Mouse (Mus musculus) liver, embryonic 12.5 days (tissue): Measurements from ENCODE around the gene Cstad. TPM values are rescaled to one million over a fixed set of nuclear protein-coding genes. Genes with fewer than 3 reads are reported as not detected.

Experiments used
- ATAC-seq: fragments of 200-750 bp; cut with Nextera tagmentation; 2 replicates; pipeline ENCODE4 v1.8.0; 2017; ENCODE audit warnings: moderate number of reproducible peaks, mild to moderate bottlenecking, moderate library complexity
- H3K27ac ChIP-seq: fragments of 300-500 bp; sonication (generic); 2 replicates; pipeline ENCODE4 v1.5.1; 2016; ENCODE audit warnings: mild to moderate bottlenecking
- H3K27me3 ChIP-seq: fragments of 300-500 bp; sonication (generic); replicated peaks from 2 replicates; pipeline ENCODE4 v1.6.1; 2016; ENCODE audit warnings: mild to moderate bottlenecking, moderate library complexity
- H3K36me3 ChIP-seq: fragments of 300-500 bp; sonication (generic); 2 replicates; pipeline ENCODE4 v1.6.1; 2016; ENCODE audit warnings: mild to moderate bottlenecking, moderate library complexity
- H3K4me1 ChIP-seq: fragments of 300-500 bp; sonication (generic); 2 replicates; pipeline ENCODE4 v1.6.1; 2016
- H3K4me2 ChIP-seq: fragments of 300-500 bp; sonication (generic); 2 replicates; pipeline ENCODE4 v1.6.1; 2016; ENCODE audit warnings: mild to moderate bottlenecking, moderate library complexity
- H3K4me3 ChIP-seq: fragments of 300-500 bp; sonication (generic); 2 replicates; pipeline ENCODE4 v1.5.1; 2016; ENCODE audit warnings: mild to moderate bottlenecking, moderate library complexity
- H3K9ac ChIP-seq: fragments of 300-500 bp; sonication (generic); 2 replicates; pipeline ENCODE4 v1.6.1; 2016; ENCODE audit warnings: mild to moderate bottlenecking, moderate library complexity
- H3K9me3 ChIP-seq: fragments of 300-500 bp; sonication (generic); replicated peaks from 2 replicates; pipeline ENCODE4 v1.6.1; 2016; ENCODE audit warnings: mild to moderate bottlenecking, moderate library complexity
- WGBS: fragments of 180-500 bp; shearing (Covaris S2); methylation state at CpG from one replicate; pipeline ENCODE4 v1.1.7; 2016; ENCODE audit not compliant: insufficient replicate concordance; 5-methylcytosine and 5-hydroxymethylcytosine counted together
- polyA plus RNA-seq: library from polyadenylated mRNA; unstranded; fragments of >200 nt; fragmentation: Nextera tagmentation; extraction: Ambion mirVana; gene quantifications from 2 replicates; pipeline ENCODE4 v1.2.1, GENCODE M21; 2016

Cstad gene
- polyA plus RNA-seq, 1 experiment from 2014 or later, result 0.31 TPM

GRCm38 (mm10) chr2:30573522-30573921 lies 21.3 kb upstream of the Cstad start:
- no peak overlapping the region for H3K27ac ChIP-seq
- H3K9ac ChIP-seq, result no peak overlapping the region
- H3K36me3 ChIP-seq, result no peaks in the 10 kb centered on the region
- H3K27me3 ChIP-seq, result no peaks in the 10 kb centered on the region
- H3K4me3 ChIP-seq, result no peak overlapping the region
- no peaks in the 10 kb centered on the region for H3K4me1 ChIP-seq
- ATAC-seq, result no peak
- H3K4me2 ChIP-seq, result no peak overlapping the region
- 0 out of 2 replicates have a peak, but pooled peaks cover 2% of the 10 kb centered on the region for H3K9me3 ChIP-seq
- 64% methylated on average over 4 of the region's 4 CpGs for WGBS

DNA sequence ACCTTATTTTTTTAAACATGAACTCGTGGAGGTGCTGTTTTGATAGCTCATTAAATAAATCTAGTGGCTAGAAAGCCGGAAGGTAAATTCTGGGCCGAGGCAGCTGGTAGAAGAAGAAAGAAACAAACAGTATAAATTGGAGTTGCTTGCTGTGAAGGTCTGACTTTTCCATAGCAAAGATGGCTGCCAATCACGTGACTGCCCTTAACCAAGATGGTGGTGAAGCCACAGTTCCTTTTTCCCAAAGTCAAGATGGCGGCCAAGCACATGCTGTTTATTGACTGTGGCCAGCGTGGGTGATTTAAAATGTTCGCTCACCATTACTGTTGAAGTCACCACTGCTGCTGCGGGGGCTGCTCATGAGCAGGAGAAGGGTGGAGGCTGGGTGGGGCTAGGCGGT lies 17.8 kb upstream of the Cstad start:
- no peaks in the 10 kb centered on the region for H3K4me1 ChIP-seq
- ATAC-seq, result no peak
- WGBS, result 77% methylated on average over 9 of the region's 9 CpGs

DNA sequence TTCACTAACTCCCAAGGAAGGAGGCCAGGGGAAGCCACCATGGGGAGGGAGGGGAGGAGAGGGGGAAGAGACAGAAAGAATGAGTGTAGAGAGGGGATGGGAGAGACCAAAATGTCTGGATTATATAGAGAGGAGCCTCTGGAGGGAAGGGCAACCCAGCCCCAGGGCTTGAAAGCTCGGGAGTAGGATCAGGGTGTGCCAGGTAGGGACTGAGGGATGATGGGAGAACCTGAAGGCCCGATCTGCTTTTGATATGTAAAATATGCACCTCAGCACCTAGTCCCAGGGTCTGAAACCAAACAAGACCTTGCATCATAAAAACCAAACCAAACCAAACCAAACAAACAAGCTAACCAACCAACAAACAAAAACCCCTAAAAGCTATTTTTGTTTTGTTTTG lies 16.8 kb upstream of the Cstad start:
- Histone ChIP-seq H3K9ac (no peak overlapping the region), H3K4me1 (no peaks in the 10 kb centered on the region), H3K27ac (no peak overlapping the region), H3K27me3 (no peaks in the 10 kb centered on the region), H3K36me3 (no peaks in the 10 kb centered on the region), H3K9me3 (0 out of 2 replicates have a peak, but pooled peaks cover 4% of the 10 kb centered on the region), H3K4me3 (no peak overlapping the region), H3K4me2 (no peak overlapping the region)
- no peak for ATAC-seq
- WGBS, result 49% methylated on average over 2 of the region's 2 CpGs

More for the DNA sequence above, 17.8 kb upstream of the Cstad start:
- H3K4me2 ChIP-seq, result no peak overlapping the region
- H3K4me3 ChIP-seq, result no peak overlapping the region
- no peaks in the 10 kb centered on the region for H3K27me3 ChIP-seq
- 0 out of 2 replicates have a peak, but pooled peaks cover 3% of the 10 kb centered on the region for H3K9me3 ChIP-seq
- H3K9ac ChIP-seq, result no peak overlapping the region
- no peaks in the 10 kb centered on the region for H3K36me3 ChIP-seq
- H3K27ac ChIP-seq, result no peak overlapping the region

GRCm38 (mm10) chr2:30587161-30587560 lies 7.7 kb upstream of the Cstad start:
- H3K27ac ChIP-seq, result no peak overlapping the region
- no peak for ATAC-seq
- peaks cover 33% of the 10 kb centered on the region for H3K4me1 ChIP-seq
- H3K36me3 ChIP-seq, result no peaks in the 10 kb centered on the region
- WGBS, result 19% methylated on average over 8 of the region's 8 CpGs
- no peaks in the 10 kb centered on the region for H3K9me3 ChIP-seq
- no peak overlapping the region for H3K4me2 ChIP-seq
- no peaks in the 10 kb centered on the region for H3K27me3 ChIP-seq
- no peak overlapping the region for H3K9ac ChIP-seq
- no peak overlapping the region for H3K4me3 ChIP-seq

DNA sequence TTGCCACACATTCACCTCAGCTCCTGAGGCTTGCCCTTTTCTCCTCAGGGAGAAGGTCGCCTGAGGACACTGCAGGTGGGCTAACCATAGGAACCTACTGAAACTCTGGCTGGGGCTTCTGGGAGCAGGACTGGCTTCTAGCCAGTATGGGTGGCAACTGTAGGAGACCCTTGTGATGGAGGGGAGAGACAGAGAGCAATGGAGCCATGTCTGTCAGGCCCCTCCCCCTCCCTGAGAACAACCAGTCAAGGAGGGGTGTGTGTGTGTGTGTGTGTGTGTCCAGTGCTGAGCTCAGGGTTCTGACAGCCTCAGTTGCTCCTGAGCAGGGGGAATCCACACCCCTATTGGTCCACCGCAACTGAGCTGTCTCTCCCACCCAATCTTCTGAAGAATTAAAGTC lies 7.2 kb upstream of the Cstad start:
- Histone ChIP-seq H3K27ac (no peak overlapping the region), H3K9me3 (no peaks in the 10 kb centered on the region), H3K9ac (no peak overlapping the region), H3K4me2 (no peak overlapping the region), H3K4me1 (peaks cover 36% of the 10 kb centered on the region), H3K27me3 (no peaks in the 10 kb centered on the region), H3K4me3 (no peak overlapping the region), H3K36me3 (no peaks in the 10 kb centered on the region)
- no peak for ATAC-seq
- WGBS, result 38% methylated on average over 2 of the region's 2 CpGs

GRCm38 (mm10) chr2:30588985-30589511 lies 5.8 kb upstream of the Cstad start:
- ATAC-seq, result no peak
- Histone ChIP-seq H3K4me1 (peaks cover 45% of the 10 kb centered on the region), H3K27me3 (no peaks in the 10 kb centered on the region), H3K4me2 (no peak overlapping the region), H3K9ac (no peak overlapping the region), H3K36me3 (no peaks in the 10 kb centered on the region), H3K27ac (no peak overlapping the region), H3K9me3 (no peaks in the 10 kb centered on the region), H3K4me3 (no peak overlapping the region)
- 67% methylated on average over 4 of the region's 4 CpGs for WGBS

- WGBS, result 61% methylated on average over 4 of the region's 4 CpGs
- no peaks in the 10 kb centered on the region for H3K36me3 ChIP-seq
- H3K4me1 ChIP-seq, result peaks cover 45% of the 10 kb centered on the region
- H3K9me3 ChIP-seq, result no peaks in the 10 kb centered on the region
- no peak overlapping the region for H3K27ac ChIP-seq
- H3K27me3 ChIP-seq, result no peaks in the 10 kb centered on the region
- no peak overlapping the region for H3K4me3 ChIP-seq
- ATAC-seq, result no peak
- no peak overlapping the region for H3K9ac ChIP-seq
- no peak overlapping the region for H3K4me2 ChIP-seq
Measured at GRCm38 (mm10) chr2:30589781-30590180, 5.1 kb upstream of the Cstad start.

DNA sequence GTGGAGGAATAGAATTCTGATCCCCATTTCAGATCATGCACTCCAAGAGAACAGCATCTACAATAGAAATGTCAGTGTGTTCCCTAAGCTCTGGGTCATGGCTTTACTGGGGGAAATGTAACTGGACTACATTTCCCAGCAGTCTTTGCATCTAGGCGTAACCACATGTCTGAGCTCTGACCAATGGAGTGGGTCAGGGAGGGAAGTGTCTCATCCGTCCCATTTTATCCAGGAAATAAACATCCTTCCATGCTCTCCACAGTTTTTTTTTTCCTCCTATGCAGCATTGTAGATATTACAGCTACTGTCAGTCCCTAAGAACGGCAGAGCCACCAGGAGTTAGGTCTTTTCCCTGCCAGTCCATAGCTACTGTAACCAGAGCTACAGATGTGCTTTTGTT lies 3.9 kb upstream of the Cstad start:
- Histone ChIP-seq H3K4me3 (peak overlapping the region; percentile 8; the same call in 1 of the 2 replicates), H3K36me3 (no peaks in the 10 kb centered on the region), H3K9me3 (no peaks in the 10 kb centered on the region), H3K27me3 (no peaks in the 10 kb centered on the region), H3K4me1 (peaks cover 55% of the 10 kb centered on the region), H3K27ac (peak overlapping the region; percentile 32; the same call in 1 of the 2 replicates), H3K4me2 (peak overlapping the region; percentile 55), H3K9ac (no peak overlapping the region)
- WGBS, result 11% methylated on average over 3 of the region's 3 CpGs
- ATAC-seq, result peak; percentile 52; the same call in 1 of the 2 replicates

DNA sequence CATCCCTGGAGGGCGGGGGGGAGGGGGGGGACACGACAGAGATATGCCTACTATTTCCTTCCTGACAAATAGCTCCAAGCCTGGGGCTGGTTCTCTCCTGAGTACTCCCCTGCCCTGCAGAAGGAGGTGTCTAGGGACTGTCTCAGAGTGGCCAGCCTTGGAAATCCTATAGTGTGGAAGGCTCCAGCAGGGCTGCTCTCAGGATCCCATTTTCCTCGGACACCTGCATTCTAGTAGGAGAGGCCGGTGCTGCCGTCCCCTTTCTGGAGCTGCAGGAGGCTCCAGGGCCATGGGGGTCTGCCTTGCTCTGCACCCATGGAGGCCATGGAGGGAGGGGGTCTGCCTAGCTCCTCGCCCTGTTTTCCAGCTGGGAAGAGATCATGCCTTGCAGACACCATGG lies 2.4 kb upstream of the Cstad start:
- no peak overlapping the region for H3K9ac ChIP-seq
- H3K4me2 ChIP-seq, result no peak overlapping the region
- H3K27me3 ChIP-seq, result no peaks in the 10 kb centered on the region
- no peaks in the 10 kb centered on the region for H3K9me3 ChIP-seq
- H3K4me1 ChIP-seq, result peaks cover 43% of the 10 kb centered on the region
- no peaks in the 10 kb centered on the region for H3K36me3 ChIP-seq
- no peak for ATAC-seq
- H3K4me3 ChIP-seq, result no peak overlapping the region
- H3K27ac ChIP-seq, result no peak overlapping the region
- 56% methylated on average over 6 of the region's 6 CpGs for WGBS

DNA sequence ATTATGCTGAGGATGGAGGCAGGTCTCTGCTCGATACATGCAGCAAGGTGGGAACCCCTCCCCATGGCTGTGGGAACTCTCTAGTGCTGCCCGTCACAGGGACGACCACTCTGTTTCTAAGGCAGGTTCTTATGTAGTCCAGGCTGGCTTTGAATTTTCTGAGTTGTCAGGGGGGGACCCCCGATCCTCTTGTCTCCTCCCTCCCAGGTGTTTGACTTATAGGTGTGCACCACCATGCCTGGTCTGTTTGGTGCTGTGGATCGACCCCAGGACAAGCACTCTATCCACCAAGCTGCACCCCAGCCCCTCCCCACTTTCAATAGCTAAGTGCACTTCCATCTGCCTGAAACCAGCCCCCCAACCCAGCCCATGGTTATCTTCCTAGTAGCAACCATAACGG lies 1.9 kb upstream of the Cstad start:
- no peak overlapping the region for H3K27ac ChIP-seq
- H3K4me2 ChIP-seq, result no peak overlapping the region
- no peaks in the 10 kb centered on the region for H3K27me3 ChIP-seq
- no peaks in the 10 kb centered on the region for H3K9me3 ChIP-seq
- no peak overlapping the region for H3K9ac ChIP-seq
- H3K36me3 ChIP-seq, result no peaks in the 10 kb centered on the region
- no peak for ATAC-seq
- 73% methylated on average over 6 of the region's 6 CpGs for WGBS
- peaks cover 40% of the 10 kb centered on the region for H3K4me1 ChIP-seq
- no peak overlapping the region for H3K4me3 ChIP-seq

- no peaks in the 10 kb centered on the region for H3K36me3 ChIP-seq
- H3K27me3 ChIP-seq, result no peaks in the 10 kb centered on the region
- peak overlapping the region; percentile 76 for H3K27ac ChIP-seq
- peak overlapping the region; percentile 77 for H3K4me2 ChIP-seq
- ATAC-seq, result no peak
- 76% methylated on average over 13 of the region's 13 CpGs for WGBS
- 0 out of 2 replicates have a peak overlapping the region, but pooled peaks have one; percentile 22 for H3K9ac ChIP-seq
- H3K4me3 ChIP-seq, result no peak overlapping the region
- peaks cover 40% of the 10 kb centered on the region for H3K4me1 ChIP-seq
- H3K9me3 ChIP-seq, result no peaks in the 10 kb centered on the region
Measured at GRCm38 (mm10) chr2:30593636-30594310, 1.1 kb upstream of the Cstad start.

- 56% methylated on average over 4 of the region's 4 CpGs for WGBS
- H3K4me3 ChIP-seq, result 0 out of 2 replicates have a peak overlapping the region, but pooled peaks have one; percentile 58
- no peak overlapping the region; the same call in 1 of the 2 replicates for H3K27ac ChIP-seq
- no peaks in the 10 kb centered on the region for H3K36me3 ChIP-seq
- H3K9me3 ChIP-seq, result no peaks in the 10 kb centered on the region
- peaks cover 51% of the 10 kb centered on the region for H3K4me1 ChIP-seq
- ATAC-seq, result no peak
- peak overlapping the region; percentile 77 for H3K4me2 ChIP-seq
- H3K9ac ChIP-seq, result no peak overlapping the region
- H3K27me3 ChIP-seq, result peaks cover 12% of the 10 kb centered on the region
Measured at GRCm38 (mm10) chr2:30595796-30596195, 956 bp downstream of the Cstad start.
